Comparison of ENCODE assay signal across 12 mouse cellular contexts in the genomic region with DNA sequence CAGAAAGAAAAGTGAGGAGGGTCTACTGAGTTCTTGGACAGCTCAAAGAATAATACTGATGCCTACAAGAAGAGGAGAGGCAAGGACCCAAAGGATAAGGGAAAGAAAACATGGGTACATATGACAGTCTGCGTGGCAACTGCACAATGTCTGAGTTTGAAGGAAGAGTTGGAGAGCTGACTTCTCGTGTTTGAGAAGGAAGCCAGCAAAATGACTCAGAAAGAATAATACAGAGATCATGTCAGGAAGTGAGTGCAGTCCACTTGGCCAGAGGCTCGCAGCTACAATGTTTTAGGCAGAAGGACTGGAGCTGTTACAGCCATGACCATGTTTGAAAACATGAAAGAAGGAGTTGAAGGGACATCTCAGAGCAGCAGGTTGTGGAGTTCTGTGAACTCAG. TPM values are rescaled to one million over a fixed set of nuclear protein-coding genes. Genes with fewer than 3 reads are reported as not detected.
A peak's percentile ranks its signal among the peaks of the same experiment; 100 is the strongest.
DNase-seq lines count a peak whose midpoint lies in the region; ATAC-seq and TF ChIP-seq lines count a peak whose summit lies in the region.
"Had no signal": no experiment of that assay in that cellular context is flagged by ENCODE, and none has a peak within 500 bp of the region (broad histone marks: within the 10 kb centered on the region; RNA-seq: fewer than 3 reads in every experiment).

No protein-coding gene starts in this region.

- no peak overlapping the region for H3K4me3 ChIP-seq in gastrocnemius, adult 2 months
- H3K4me3 ChIP-seq in limb, embryonic 15.5 days: no peak overlapping the region
- H3K4me3 ChIP-seq in limb, embryonic 10.5 days: no peak overlapping the region
- H3K4me3 ChIP-seq in heart, embryonic 13.5 days: no peak overlapping the region
- H3K4me3 ChIP-seq in neural tube, embryonic 14.5 days (ENCODE audit: low read depth, low read length): no peak overlapping the region
- H3K4me3 ChIP-seq: liver, embryonic 13.5 days had no signal

- intact Hi-C loops in gastrocnemius, adult 2 months (cut with DNase I): no loop called here

- no peak for DNase-seq in gastrocnemius, adult 2 months
- no peak for DNase-seq in gastrocnemius, postnatal 10 days
- no peak for DNase-seq in limb, embryonic 10.5 days (ENCODE audit: low spot score)
- DNase-seq in right cerebral cortex, postnatal 14 days: no peak
- no peak for DNase-seq in thymus, postnatal 0 days (ENCODE audit: low spot score)
- DNase-seq: adrenal gland, adult 8-10 months; liver, embryonic 13.5 days; spleen, adult 18-20 months; thymus, postnatal 36 days had no signal

- peak overlapping the region; percentile 94 for H3K27ac ChIP-seq in gastrocnemius, adult 2 months
- 0 out of 2 replicates have a peak overlapping the region, but pooled peaks have one; percentile 18 for H3K27ac ChIP-seq in limb, embryonic 15.5 days
- H3K27ac ChIP-seq in limb, embryonic 10.5 days: no peak overlapping the region
- H3K27ac ChIP-seq in heart, embryonic 13.5 days (replicated peaks): peak overlapping the region; percentile 68
- peak overlapping the region; percentile 78; the same call in 1 of the 2 replicates for H3K27ac ChIP-seq in neural tube, embryonic 14.5 days (ENCODE audit: low read depth, low read length)
- H3K27ac ChIP-seq: liver, embryonic 13.5 days had no signal

- H3K27me3 ChIP-seq in limb, embryonic 15.5 days: no peaks in the 10 kb centered on the region
- no peaks in the 10 kb centered on the region for H3K27me3 ChIP-seq in limb, embryonic 10.5 days (ENCODE audit: low read depth, poor library complexity, severe bottlenecking)
- no peaks in the 10 kb centered on the region for H3K27me3 ChIP-seq in heart, embryonic 13.5 days (replicated peaks)
- no peaks in the 10 kb centered on the region for H3K27me3 ChIP-seq in neural tube, embryonic 14.5 days (ENCODE audit: control insufficient read depth, insufficient read depth, low read length)
- H3K27me3 ChIP-seq: liver, embryonic 13.5 days had no signal

- peaks cover 54% of the 10 kb centered on the region for H3K4me1 ChIP-seq in limb, embryonic 15.5 days
- H3K4me1 ChIP-seq in limb, embryonic 10.5 days: peaks cover 77% of the 10 kb centered on the region
- peaks cover 87% of the 10 kb centered on the region for H3K4me1 ChIP-seq in heart, embryonic 13.5 days
- peaks cover 29% of the 10 kb centered on the region for H3K4me1 ChIP-seq in neural tube, embryonic 14.5 days (ENCODE audit: control insufficient read depth, insufficient read depth, low read length)

- no peak for TF ChIP-seq CTCF in gastrocnemius, adult 2 months (IDR thresholded peaks at IDR 0.05)

- H3K36me3 ChIP-seq in limb, embryonic 15.5 days: 0 out of 2 replicates have a peak, but pooled peaks cover 2% of the 10 kb centered on the region
- H3K36me3 ChIP-seq in limb, embryonic 10.5 days: no peaks in the 10 kb centered on the region
- no peaks in the 10 kb centered on the region for H3K36me3 ChIP-seq in heart, embryonic 13.5 days
- peaks cover 3% of the 10 kb centered on the region; the same call in 1 of the 2 replicates for H3K36me3 ChIP-seq in neural tube, embryonic 14.5 days (ENCODE audit: control insufficient read depth, insufficient read depth, low read length)
- H3K36me3 ChIP-seq: liver, embryonic 13.5 days had no signal

- H3K9ac ChIP-seq in limb, embryonic 15.5 days: no peak overlapping the region
- no peak overlapping the region for H3K9ac ChIP-seq in heart, embryonic 13.5 days
- no peak overlapping the region for H3K9ac ChIP-seq in neural tube, embryonic 14.5 days (replicated peaks; ENCODE audit: low read depth, low read length)
- H3K9ac ChIP-seq: liver, embryonic 13.5 days had no signal

- WGBS in limb, embryonic 15.5 days: 76% methylated on average over 3 of the region's 3 CpGs
- 85% methylated on average over 3 of the region's 3 CpGs for WGBS in limb, embryonic 10.5 days
- 52% methylated on average over 3 of the region's 3 CpGs for WGBS in heart, embryonic 13.5 days
- 83% methylated on average over 3 of the region's 3 CpGs for WGBS in neural tube, embryonic 14.5 days

- ATAC-seq in limb, embryonic 15.5 days (ENCODE audit: insufficient number of reproducible peaks, low FRiP score, low TSS enrichment, low read depth): no peak
- no peak for ATAC-seq in heart, embryonic 13.5 days (ENCODE audit: extremely low read depth, insufficient number of reproducible peaks, low FRiP score, low TSS enrichment)
- no peak for ATAC-seq in neural tube, embryonic 14.5 days (ENCODE audit: low read depth)

- H3K4me2 ChIP-seq in limb, embryonic 15.5 days: no peak overlapping the region
- H3K4me2 ChIP-seq in heart, embryonic 13.5 days: no peak overlapping the region
- no peak overlapping the region for H3K4me2 ChIP-seq in neural tube, embryonic 14.5 days (ENCODE audit: low read depth, low read length)
- H3K4me2 ChIP-seq: liver, embryonic 13.5 days had no signal

- H3K9me3 ChIP-seq in limb, embryonic 15.5 days: no peaks in the 10 kb centered on the region
- no peaks in the 10 kb centered on the region for H3K9me3 ChIP-seq in limb, embryonic 10.5 days (replicated peaks)
- no peaks in the 10 kb centered on the region for H3K9me3 ChIP-seq in heart, embryonic 13.5 days
- H3K9me3 ChIP-seq in neural tube, embryonic 14.5 days (ENCODE audit: control insufficient read depth, low read length): no peaks in the 10 kb centered on the region
- H3K9me3 ChIP-seq: liver, embryonic 13.5 days had no signal

RNA-seq across cellular contexts. Expression of gene Traf3ip2, which starts 53.4 kb away (rescaled TPM):
- 1 to 10 TPM; 5.5 to 9.0 TPM for total RNA-seq in gastrocnemius, adult 2 months (2021)
- 1 to 10 TPM; 5.9 to 6.0 TPM for total RNA-seq in gastrocnemius, postnatal 10 days (2021)
- 14.9 and 15.5 TPM in 2 replicates for polyA plus RNA-seq in limb, embryonic 15.5 days (2015; fragmentation: Nextera tagmentation; extraction: Ambion mirVana)
- polyA plus RNA-seq in limb, embryonic 10.5 days (2016; fragmentation: Nextera tagmentation; extraction: Ambion mirVana): 7.2 and 8.7 TPM in 2 replicates
- polyA plus RNA-seq in heart, embryonic 13.5 days (2015; fragmentation: Nextera tagmentation; extraction: Ambion mirVana): 10.1 and 10.3 TPM in 2 replicates
- polyA plus RNA-seq in neural tube, embryonic 14.5 days (2014; fragmentation: Nextera tagmentation; extraction: Ambion mirVana): 5.7 and 6.1 TPM in 2 replicates
- polyA plus RNA-seq in thymus, postnatal 0 days (2015; fragmentation: Nextera tagmentation; extraction: Ambion mirVana): 13.9 and 19.3 TPM in 2 replicates
